8 mouse cellular contexts compared by ENCODE assay signal in the genomic region with DNA sequence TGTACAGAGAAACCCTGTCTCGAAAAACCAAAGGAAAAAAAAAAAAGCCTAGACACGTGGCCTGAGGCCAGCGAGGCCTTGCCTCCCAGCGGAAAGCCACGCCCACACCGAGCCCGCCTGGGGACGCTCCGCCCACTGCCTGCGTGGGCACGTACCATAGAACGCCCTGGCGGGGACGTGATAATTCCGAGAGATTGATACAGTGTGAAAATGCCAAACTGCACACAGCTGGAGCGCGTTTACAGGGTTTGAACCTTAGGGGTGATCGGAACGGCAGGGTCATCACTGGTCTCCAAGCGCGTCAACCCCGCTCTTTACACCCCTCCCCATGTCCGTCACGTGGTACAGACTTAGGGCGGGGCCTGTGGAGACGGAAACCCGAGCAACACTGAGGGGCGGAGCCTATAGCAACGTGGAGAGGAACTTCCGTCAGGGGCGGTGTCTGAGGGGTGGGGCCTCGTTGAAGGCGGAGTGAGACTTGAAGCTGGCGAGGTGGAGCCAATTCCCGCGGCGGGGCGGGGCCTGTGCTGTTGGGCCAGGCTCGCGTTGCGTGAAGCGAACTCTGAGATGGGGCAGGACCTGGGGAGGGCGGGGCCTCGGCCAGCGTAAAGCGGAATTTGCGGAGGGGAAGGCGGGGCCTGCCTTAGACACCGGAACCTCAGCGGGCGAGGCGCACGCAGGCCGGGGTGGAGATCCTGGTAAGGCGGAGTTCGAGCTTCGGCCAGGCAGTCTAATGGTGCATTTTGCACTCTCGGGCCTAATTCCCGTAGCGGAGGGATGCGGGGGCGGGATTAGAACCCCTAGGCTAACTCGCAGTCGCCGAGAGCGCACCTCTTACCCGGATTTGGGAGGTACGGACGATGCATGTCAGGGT. TPM values are rescaled to one million over a fixed set of nuclear protein-coding genes. Genes with fewer than 3 reads are reported as not detected.
DNase-seq lines count a peak whose midpoint lies in the region; ATAC-seq lines count a peak whose summit lies in the region.

A gene (plus strand): TSS at position 634 of the 874 bp plus-strand sequence.

- H3K36me3 ChIP-seq in intestine, embryonic 14.5 days (ENCODE audit: control insufficient read depth, insufficient read depth, low read length): peaks cover 7% of the 10 kb centered on the region

- peak; percentile 91 for ATAC-seq in intestine, embryonic 14.5 days (replicated peaks; ENCODE audit: low FRiP score, low TSS enrichment, low read depth)

- H3K27ac ChIP-seq in intestine, embryonic 14.5 days (ENCODE audit: low read depth): peak within 1 kb of the TSS; percentile 92

- H3K9me3 ChIP-seq in intestine, embryonic 14.5 days (ENCODE audit: control insufficient read depth, low read length): no peaks in the 10 kb centered on the region

- DNase-seq in adrenal gland, adult 18-20 months (ENCODE audit: low spot score in 2 of 2): peak; percentile 97 to 99
- DNase-seq in embryo, embryonic 11 days: peak; percentile 100
- DNase-seq in gastrocnemius, postnatal 25 days: peak; percentile 100
- peak; percentile 99 for DNase-seq in intestine, embryonic 14.5 days (ENCODE audit: low spot score)
- peak; percentile 100 for DNase-seq in left cerebral cortex, postnatal 14 days (ENCODE audit: low spot score in 2 of 2)
- DNase-seq in mesoderm, embryonic 11.5 days (ENCODE audit: low read depth, low spot score): peak; percentile 100
- peak; percentile 100 for DNase-seq in right cerebral cortex, postnatal 36 days (ENCODE audit: low spot score in 2 of 2)
- peak; percentile 100 for DNase-seq in yolk sac, embryonic 10.5 days (ENCODE audit: low spot score)

- peak within 1 kb of the TSS; percentile 80 for H3K4me2 ChIP-seq in intestine, embryonic 14.5 days (ENCODE audit: low read length)

- intact Hi-C loops in left cerebral cortex, postnatal 14 days (cut with DNase I): loop anchor here (2.0 to 5.0 kb wide), 2 partner anchors 43 to 56 kb away; a partner anchor contains a TSS

- H3K4me3 ChIP-seq in intestine, embryonic 14.5 days (ENCODE audit: low read depth, low read length): peak within 1 kb of the TSS; percentile 60

- H3K9ac ChIP-seq in intestine, embryonic 14.5 days (ENCODE audit: low read length): peak within 1 kb of the TSS; percentile 73

- no peaks in the 10 kb centered on the region for H3K27me3 ChIP-seq in intestine, embryonic 14.5 days (replicated peaks; ENCODE audit: control insufficient read depth, insufficient read depth, low read length)

- peaks cover 33% of the 10 kb centered on the region for H3K4me1 ChIP-seq in intestine, embryonic 14.5 days (replicated peaks; ENCODE audit: control insufficient read depth, insufficient read depth, low read length)

- under 1% methylated on average over 69 of the region's 69 CpGs for WGBS in intestine, embryonic 14.5 days

RNA-seq across cellular contexts. Expression of the gene that starts here (rescaled TPM):
- total RNA-seq in adrenal gland, adult 18-20 months (2021): 10 to 100 TPM; 12.7 to 14.9 TPM
- 1 to 10 TPM; 4.8 to 5.8 TPM for total RNA-seq in gastrocnemius, postnatal 25 days (2021)
- polyA plus RNA-seq in intestine, embryonic 14.5 days (2014; fragmentation: Nextera tagmentation; extraction: Ambion mirVana): 15.9 and 16.5 TPM in 2 replicates
- 10 to 100 TPM; 24.8 to 27.4 TPM for total RNA-seq in left cerebral cortex, postnatal 14 days (2021)

Comparison
In these comparisons a context has a peak if more than half of its experiments do, and no peak if none do; other contexts are left out.
1. Peak in every context shown above with its lines: DNase-seq, ATAC-seq, H3K4me3 ChIP-seq and H3K27ac ChIP-seq.